Mouse (Mus musculus) heart, adult 2 months (tissue): ENCODE data around the gene Ssbp3. TPM values are rescaled to one million over a fixed set of nuclear protein-coding genes. Genes with fewer than 3 reads are reported as not detected.

Experiments used
- DNase-seq, 2 experiments: peaks; one replicate each; pipeline ENCODE4 v3.0.0; 2021
- H3K27ac ChIP-seq: fragments of 200-600 bp; 2 replicates; pipeline ENCODE4 v1.8.1; 2022
- H3K27me3 ChIP-seq: fragments of 200-500 bp; 2 replicates; pipeline ENCODE4 v1.6.1; 2012; ENCODE audit warnings: mild to moderate bottlenecking, low read length, inconsistent platforms, mixed read lengths; ENCODE audit not compliant: control insufficient read depth, insufficient read depth
- H3K36me3 ChIP-seq: fragments of 200-500 bp; 2 replicates; pipeline ENCODE4 v1.6.1; 2012; ENCODE audit warnings: low read length, inconsistent platforms; ENCODE audit not compliant: control insufficient read depth, insufficient read depth
- H3K4me1 ChIP-seq: fragments of 200-500 bp; 2 replicates; pipeline ENCODE4 v1.6.1; 2011; ENCODE audit warnings: low read length; ENCODE audit not compliant: control insufficient read depth, insufficient read depth
- H3K4me3 ChIP-seq: fragments of 200-600 bp; 2 replicates; pipeline ENCODE4 v1.8.1; 2022
- H3K79me2 ChIP-seq: fragments of 200-500 bp; replicated peaks from 2 replicates; pipeline ENCODE4 v1.6.1; 2012; ENCODE audit warnings: mild to moderate bottlenecking, inconsistent platforms, low read length, moderate library complexity, mixed read lengths; ENCODE audit not compliant: control insufficient read depth, insufficient read depth
- H3K9ac ChIP-seq: fragments of 200-500 bp; 2 replicates; pipeline ENCODE4 v1.6.1; 2012; ENCODE audit warnings: low read depth, mild to moderate bottlenecking, control low read depth, inconsistent platforms, low read length, mixed read lengths
- CTCF ChIP-seq: fragments of 200-600 bp; IDR thresholded peaks from 2 replicates; pipeline ENCODE4 v1.8.1; 2022; ENCODE audit warnings: antibody characterized with exemption, mild to moderate bottlenecking, moderate library complexity
- EP300 ChIP-seq: fragments of 200-500 bp; IDR thresholded peaks from 2 replicates; pipeline ENCODE4 v1.6.1; 2011; ENCODE audit warnings: low read depth, low read length, control low read depth; ENCODE audit not compliant: insufficient read depth
- POLR2A ChIP-seq: fragments of 200-500 bp; IDR thresholded peaks from 2 replicates; pipeline ENCODE4 v1.6.1; 2011; ENCODE audit warnings: mild to moderate bottlenecking, low read depth, low read length, control low read depth; ENCODE audit not compliant: insufficient read depth
- WGBS: fragments of 180-500 bp; shearing (Covaris S2); methylation state at CpG from one replicate; pipeline ENCODE4 v1.1.7; 2018; 5-methylcytosine and 5-hydroxymethylcytosine counted together
- intact Hi-C: fragments of 180-260 bp; cut with DNase I; formaldehyde crosslinking; loops from one replicate; pipeline ENCODE4 v1.15.1; 2025
- polyA plus RNA-seq: library from polyadenylated mRNA; depleted of rRNA; stranded (reverse); fragments of >200 nt; gene quantifications from 2 replicates; pipeline ENCODE4 v1.2.3, GENCODE M21; 2012; rRNA removed
- total RNA-seq, 2 experiments: library from RNA; stranded (reverse); gene quantifications; 2 replicates each; pipeline ENCODE4 v1.2.3; 2021

Gene Ssbp3
- total and polyA plus RNA-seq, 3 experiments = 26.1 to 39.0 (median 37.3) TPM

- no peak for TF ChIP-seq EP300
- no peak for TF ChIP-seq POLR2A
- no peak for TF ChIP-seq CTCF
- H3K9ac ChIP-seq = no peak within 1 kb of the TSS
- no peak within 1 kb of the TSS for H3K4me3 ChIP-seq
- intact Hi-C loops = no loop called here
- H3K79me2 ChIP-seq = no peaks in the 10 kb centered on the region
- no peaks in the 10 kb centered on the region for H3K4me1 ChIP-seq
- no peaks in the 10 kb centered on the region for H3K36me3 ChIP-seq
- H3K27me3 ChIP-seq = no peaks in the 10 kb centered on the region
- WGBS = 69% methylated on average over 16 of the region's 16 CpGs
- DNase-seq = no peak
- H3K27ac ChIP-seq = no peak within 1 kb of the TSS
These were observed 186.4 kb downstream of the Ssbp3 start, which contains the start of gene Cdcp2 for GRCm38 (mm10) chr4:107096841-107097373. Gene Cdcp2, plus strand, starts transcription at chr4:107096891.

- WGBS = 48% methylated on average over 15 of the region's 15 CpGs
- TF ChIP-seq POLR2A = no peak
- no peak for TF ChIP-seq EP300
- TF ChIP-seq CTCF = no peak
- intact Hi-C loops = no loop called here
These were observed 187.4 kb downstream of the Ssbp3 start for GRCm38 (mm10) chr4:107097871-107098270.

GRCm38 (mm10) chr4:107098375-107098774 is 187.9 kb downstream of the Ssbp3 start:
- intact Hi-C loops = no loop called here

More at GRCm38 (mm10) chr4:107097871-107098270, 187.4 kb downstream of the Ssbp3 start:
- H3K36me3 ChIP-seq = no peaks in the 10 kb centered on the region
- no peak overlapping the region for H3K9ac ChIP-seq
- H3K27ac ChIP-seq = no peak overlapping the region
- no peak for DNase-seq
- no peaks in the 10 kb centered on the region for H3K79me2 ChIP-seq
- no peaks in the 10 kb centered on the region for H3K27me3 ChIP-seq
- H3K4me3 ChIP-seq = no peak overlapping the region
- no peaks in the 10 kb centered on the region for H3K4me1 ChIP-seq

GRCm38 (mm10) chr4:107098791-107099525 is 188.5 kb downstream of the Ssbp3 start:
- no peak overlapping the region for H3K9ac ChIP-seq
- intact Hi-C loops = no loop called here
- no peak for TF ChIP-seq POLR2A
- TF ChIP-seq CTCF = no peak
- no peak for TF ChIP-seq EP300
- no peaks in the 10 kb centered on the region for H3K27me3 ChIP-seq
- H3K27ac ChIP-seq = no peak overlapping the region
- no peak overlapping the region for H3K4me3 ChIP-seq
- DNase-seq = no peak
- 78% methylated on average over 17 of the region's 17 CpGs for WGBS
- no peaks in the 10 kb centered on the region for H3K79me2 ChIP-seq
- H3K36me3 ChIP-seq = no peaks in the 10 kb centered on the region
- H3K4me1 ChIP-seq = no peaks in the 10 kb centered on the region

More at GRCm38 (mm10) chr4:107098375-107098774, 187.9 kb downstream of the Ssbp3 start:
- Histone ChIP-seq H3K36me3 (no peaks in the 10 kb centered on the region), H3K4me3 (no peak overlapping the region), H3K9ac (no peak overlapping the region), H3K79me2 (no peaks in the 10 kb centered on the region), H3K27ac (no peak overlapping the region), H3K27me3 (no peaks in the 10 kb centered on the region), H3K4me1 (no peaks in the 10 kb centered on the region)
- no peak for TF ChIP-seq POLR2A
- DNase-seq = no peak
- WGBS = 83% methylated on average over 10 of the region's 10 CpGs

Other genes starting within 250 kb of the Ssbp3 start
- 10 to 100 TPM; 16.9 to 18.5 TPM for gene Ttc4, start 231.8 kb upstream of the Ssbp3 start, total RNA-seq
- 28.7 and 43.8 TPM in 2 replicates for gene Ttc4, start 231.8 kb upstream of the Ssbp3 start, polyA plus RNA-seq
- gene Mroh7, start 179.8 kb upstream of the Ssbp3 start, total RNA-seq = under 1 TPM; 0.29 to 0.34 TPM
- gene Mroh7, start 179.8 kb upstream of the Ssbp3 start, polyA plus RNA-seq = 1.00 and 1.2 TPM in 2 replicates
- gene Fam151a, start 176.8 kb upstream of the Ssbp3 start, total RNA-seq = under 1 TPM; 0.23 to 0.31 TPM
- gene Fam151a, start 176.8 kb upstream of the Ssbp3 start, polyA plus RNA-seq = 0.31 and 0.41 TPM in 2 replicates
- gene Acot11, start 105.7 kb upstream of the Ssbp3 start, total RNA-seq = 10 to 100 TPM; 27.5 to 48.6 TPM
- 16.4 and 25.2 TPM in 2 replicates for gene Acot11, start 105.7 kb upstream of the Ssbp3 start, polyA plus RNA-seq
- gene Mrpl37, start 156.2 kb downstream of the Ssbp3 start, total RNA-seq = 100 to 1,000 TPM in 1 of 2 experiments, 10 to 100 TPM in 1; 96.3 to 103 TPM
- gene Mrpl37, start 156.2 kb downstream of the Ssbp3 start, polyA plus RNA-seq = 113 and 180 TPM in 2 replicates
- gene Cyb5rl, start 156.3 kb downstream of the Ssbp3 start, total RNA-seq = 10 to 100 TPM; 21.9 to 25.9 TPM
- gene Cyb5rl, start 156.3 kb downstream of the Ssbp3 start, polyA plus RNA-seq = 12.6 and 15.4 TPM in 2 replicates
- gene Cdcp2, start 186.2 kb downstream of the Ssbp3 start, total RNA-seq = not detected
- gene Cdcp2, start 186.2 kb downstream of the Ssbp3 start, polyA plus RNA-seq = not detected in 2 replicates